Mouse (Mus musculus) spleen, postnatal 0 days (tissue): ENCODE measurements around the gene Olfr1298. TPM values are rescaled to one million over a fixed set of nuclear protein-coding genes. Genes with fewer than 3 reads are reported as not detected.

Experiments used
- polyA plus RNA-seq: library from polyadenylated mRNA; unstranded; fragments of >200 nt; fragmentation: Nextera tagmentation; extraction: Ambion mirVana; gene quantifications from 2 replicates; pipeline ENCODE4 v1.2.1, GENCODE M21; 2015

Olfr1298 gene
- polyA plus RNA-seq = not detected in 2 replicates

DNA sequence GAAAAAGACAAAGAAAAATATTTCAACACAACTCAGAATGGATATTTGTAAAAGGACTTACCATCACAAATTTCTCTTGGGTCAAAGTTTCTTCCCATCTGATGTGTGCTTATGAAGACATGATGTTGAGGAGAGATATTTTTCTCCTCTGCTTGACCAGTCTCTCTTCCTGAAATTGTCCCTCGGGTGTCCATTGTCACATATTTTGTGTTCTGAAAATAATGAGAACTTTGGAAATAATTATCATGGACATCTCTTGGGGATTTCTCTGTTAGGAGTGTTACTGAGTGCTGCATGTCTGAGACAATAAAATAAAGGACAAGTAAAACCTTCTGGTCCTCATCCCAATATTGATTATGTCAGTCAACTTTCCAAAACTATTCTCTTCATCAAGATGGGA lies at the start of gene Olfr1298:
Gene Olfr1298, minus strand, starts transcription at position 101 of the 400 bp plus-strand sequence.

GRCm38 (mm10) chr2:111661119-111661518 lies 12.1 kb upstream of the Olfr1298 start, which contains the start of gene Olfr1299:
Gene Olfr1299, plus strand, starts transcription at chr2:111661419.

DNA sequence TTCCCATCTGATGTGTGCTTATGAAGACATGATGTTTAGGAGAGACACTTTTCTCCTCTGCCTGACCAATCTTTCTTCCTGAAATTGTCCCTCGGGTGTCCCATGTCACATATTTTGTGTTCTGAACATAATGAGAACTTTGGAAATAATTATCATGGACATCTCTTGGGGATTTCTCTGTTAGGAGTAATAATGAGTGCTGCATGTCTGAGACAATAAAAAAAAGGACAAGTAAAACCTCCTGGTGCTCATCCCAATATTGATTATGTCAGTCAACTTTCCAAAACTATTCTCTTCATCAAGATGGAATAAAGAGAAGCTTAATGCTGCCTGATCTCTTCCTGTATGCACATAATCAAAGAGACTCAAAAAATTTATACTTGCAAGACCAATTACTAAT lies 22.6 kb downstream of the Olfr1298 start, which contains the start of gene Olfr1297:
Gene Olfr1297, minus strand, starts transcription at position 101 of the 400 bp plus-strand sequence.

Other genes with a start within 250 kb of the Olfr1298 start
- not detected in 2 replicates for gene Olfr1286, start 226.1 kb downstream of the Olfr1298 start, polyA plus RNA-seq
- gene Olfr1287, start 200.1 kb downstream of the Olfr1298 start, polyA plus RNA-seq = not detected in 2 replicates
- not detected in 2 replicates for gene Olfr1288, start 175.1 kb downstream of the Olfr1298 start, polyA plus RNA-seq
- gene Olfr1289, start 168.4 kb downstream of the Olfr1298 start, polyA plus RNA-seq = not detected in 2 replicates
- not detected in 2 replicates for gene Olfr1290, start 155.4 kb downstream of the Olfr1298 start, polyA plus RNA-seq
- not detected in 2 replicates for gene Olfr1291-ps1, start 152.0 kb downstream of the Olfr1298 start, polyA plus RNA-seq
- not detected in 2 replicates for gene Olfr1293-ps, start 124.0 kb downstream of the Olfr1298 start, polyA plus RNA-seq
- gene Olfr1294, start 108.9 kb downstream of the Olfr1298 start, polyA plus RNA-seq = not detected in 2 replicates
- not detected in 2 replicates for gene Olfr1295, start 79.5 kb downstream of the Olfr1298 start, polyA plus RNA-seq
- not detected in 2 replicates for gene Olfr1297, start 22.7 kb downstream of the Olfr1298 start, polyA plus RNA-seq
- gene Olfr1299, start 12.2 kb upstream of the Olfr1298 start, polyA plus RNA-seq = not detected in 2 replicates
- gene Olfr1301, start 101.8 kb upstream of the Olfr1298 start, polyA plus RNA-seq = not detected in 2 replicates
- gene Olfr1302, start 128.2 kb upstream of the Olfr1298 start, polyA plus RNA-seq = not detected in 2 replicates
- not detected in 2 replicates for gene Olfr1303, start 171.1 kb upstream of the Olfr1298 start, polyA plus RNA-seq
- gene Olfr1305, start 227.9 kb upstream of the Olfr1298 start, polyA plus RNA-seq = not detected in 2 replicates